Mouse (Mus musculus): ENCODE results near the gene E130114P18Rik. TPM values are rescaled to one million over a fixed set of nuclear protein-coding genes. Genes with fewer than 3 reads are reported as not detected.

The E130114P18Rik gene
- polyA plus RNA-seq, 1 experiment from 2014 or later = 1.6 TPM

DNA sequence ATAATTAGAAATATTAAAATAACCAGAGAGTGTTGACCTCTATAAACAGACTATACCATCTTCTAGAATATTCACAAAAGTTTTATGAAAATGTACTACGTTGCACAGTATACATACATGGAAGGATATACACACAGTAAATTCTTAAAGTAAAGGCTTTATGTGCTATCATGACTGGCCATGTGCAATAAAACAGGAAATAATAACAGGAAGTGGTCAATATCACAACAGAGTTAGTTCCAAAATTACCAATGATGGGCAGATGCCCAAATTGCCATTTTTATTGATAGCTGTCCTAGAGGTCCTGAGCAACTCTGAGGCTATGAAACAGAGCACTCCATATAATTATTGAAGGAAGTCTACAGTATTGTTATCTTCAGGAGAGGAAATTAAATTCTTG is 180.4 kb downstream of the E130114P18Rik start:
- Histone ChIP-seq H3K4me1 (replicated peaks; ENCODE audit: control insufficient read depth, insufficient read depth, low read length) (no peaks in the 10 kb centered on the region), H3K9me3 (ENCODE audit: control insufficient read depth) (no peaks in the 10 kb centered on the region), H3K36me3 (ENCODE audit: control insufficient read depth, insufficient read depth) (no peaks in the 10 kb centered on the region), H3K4me3 (ENCODE audit: low read depth, low read length) (no peak overlapping the region), H3K27ac (ENCODE audit: low read depth, low read length) (no peak overlapping the region), H3K4me2 (replicated peaks; ENCODE audit: low read depth) (no peak overlapping the region), H3K27me3 (replicated peaks; ENCODE audit: control insufficient read depth, insufficient read depth, low read length) (no peaks in the 10 kb centered on the region), H3K9ac (ENCODE audit: low read depth, low read length) (no peak overlapping the region)
- ATAC-seq = no peak
- WGBS = 91% methylated on average over 1 of the region's 1 CpGs
- no peak for TF ChIP-seq CTCF (IDR thresholded peaks at IDR 0.05; ENCODE audit: low read depth)

DNA sequence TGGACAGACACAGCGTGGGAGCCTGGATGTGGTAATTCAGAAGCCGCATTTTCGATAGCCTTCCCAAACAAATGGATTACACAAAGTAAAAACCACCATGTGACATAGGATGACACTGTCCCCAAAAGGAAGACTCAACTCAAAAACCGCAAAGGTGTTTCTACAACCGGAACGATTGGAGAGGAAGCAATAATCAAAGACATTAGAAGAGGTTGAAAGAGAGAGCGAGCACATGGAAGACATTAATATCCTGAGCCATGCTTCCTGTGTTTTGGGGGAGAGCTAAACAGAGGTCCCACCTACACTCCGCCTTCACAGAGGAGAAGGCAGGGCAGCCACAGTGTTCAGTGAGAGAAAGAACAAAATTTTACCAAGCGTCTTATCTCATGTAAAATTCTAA is 181.5 kb downstream of the E130114P18Rik start:
- no peaks in the 10 kb centered on the region for H3K27me3 ChIP-seq (replicated peaks; ENCODE audit: control insufficient read depth, insufficient read depth, low read length)
- 88% methylated on average over 9 of the region's 9 CpGs for WGBS
- H3K9me3 ChIP-seq (ENCODE audit: control insufficient read depth) = no peaks in the 10 kb centered on the region
- no peaks in the 10 kb centered on the region for H3K4me1 ChIP-seq (replicated peaks; ENCODE audit: control insufficient read depth, insufficient read depth, low read length)
- no peaks in the 10 kb centered on the region for H3K36me3 ChIP-seq (ENCODE audit: control insufficient read depth, insufficient read depth)
- no peak for TF ChIP-seq CTCF (IDR thresholded peaks at IDR 0.05; ENCODE audit: low read depth)
- no peak overlapping the region for H3K4me3 ChIP-seq (ENCODE audit: low read depth, low read length)
- H3K4me2 ChIP-seq (replicated peaks; ENCODE audit: low read depth) = no peak overlapping the region
- H3K9ac ChIP-seq (ENCODE audit: low read depth, low read length) = no peak overlapping the region
- H3K27ac ChIP-seq (ENCODE audit: low read depth, low read length) = no peak overlapping the region
- no peak for ATAC-seq

DNA sequence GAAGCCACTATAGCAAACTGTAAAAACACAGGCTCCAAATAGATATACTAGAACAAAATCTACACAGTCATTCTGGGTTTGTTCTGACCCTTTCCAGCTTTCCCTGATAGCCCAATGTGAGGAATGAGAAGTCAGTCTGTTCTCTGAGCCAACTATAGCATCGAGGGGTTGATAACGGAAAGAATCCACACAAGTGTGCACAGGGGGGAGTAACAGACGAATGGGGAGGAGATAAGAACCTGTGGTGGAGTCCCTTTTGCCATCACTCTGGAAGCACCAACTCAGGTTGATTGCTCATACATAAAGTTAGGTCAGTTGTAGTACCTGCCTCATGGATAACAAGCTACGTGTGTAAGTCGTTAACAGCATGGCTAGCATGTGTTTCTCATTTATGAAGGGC is 184.0 kb downstream of the E130114P18Rik start:
- Histone ChIP-seq H3K9ac (ENCODE audit: low read depth, low read length) (no peak overlapping the region), H3K4me1 (replicated peaks; ENCODE audit: control insufficient read depth, insufficient read depth, low read length) (no peaks in the 10 kb centered on the region), H3K4me2 (replicated peaks; ENCODE audit: low read depth) (no peak overlapping the region), H3K9me3 (ENCODE audit: control insufficient read depth) (no peaks in the 10 kb centered on the region), H3K4me3 (ENCODE audit: low read depth, low read length) (no peak overlapping the region), H3K27ac (ENCODE audit: low read depth, low read length) (no peak overlapping the region), H3K36me3 (ENCODE audit: control insufficient read depth, insufficient read depth) (no peaks in the 10 kb centered on the region), H3K27me3 (replicated peaks; ENCODE audit: control insufficient read depth, insufficient read depth, low read length) (no peaks in the 10 kb centered on the region)
- WGBS = 85% methylated on average over 5 of the region's 5 CpGs
- no peak for ATAC-seq
- no peak for TF ChIP-seq CTCF (IDR thresholded peaks at IDR 0.05; ENCODE audit: low read depth)

GRCm38 (mm10) chr4:97589790-97590189 is 188.1 kb downstream of the E130114P18Rik start:
- TF ChIP-seq CTCF (IDR thresholded peaks at IDR 0.05; ENCODE audit: low read depth) = no peak
- Histone ChIP-seq H3K4me2 (replicated peaks; ENCODE audit: low read depth) (no peak overlapping the region), H3K9me3 (ENCODE audit: control insufficient read depth) (no peaks in the 10 kb centered on the region), H3K27me3 (replicated peaks; ENCODE audit: control insufficient read depth, insufficient read depth, low read length) (no peaks in the 10 kb centered on the region), H3K4me3 (ENCODE audit: low read depth, low read length) (no peak overlapping the region), H3K4me1 (replicated peaks; ENCODE audit: control insufficient read depth, insufficient read depth, low read length) (no peaks in the 10 kb centered on the region), H3K27ac (ENCODE audit: low read depth, low read length) (no peak overlapping the region), H3K9ac (ENCODE audit: low read depth, low read length) (no peak overlapping the region), H3K36me3 (ENCODE audit: control insufficient read depth, insufficient read depth) (no peaks in the 10 kb centered on the region)
- 59% methylated on average over 1 of the region's 1 CpGs for WGBS
- no peak for ATAC-seq

DNA sequence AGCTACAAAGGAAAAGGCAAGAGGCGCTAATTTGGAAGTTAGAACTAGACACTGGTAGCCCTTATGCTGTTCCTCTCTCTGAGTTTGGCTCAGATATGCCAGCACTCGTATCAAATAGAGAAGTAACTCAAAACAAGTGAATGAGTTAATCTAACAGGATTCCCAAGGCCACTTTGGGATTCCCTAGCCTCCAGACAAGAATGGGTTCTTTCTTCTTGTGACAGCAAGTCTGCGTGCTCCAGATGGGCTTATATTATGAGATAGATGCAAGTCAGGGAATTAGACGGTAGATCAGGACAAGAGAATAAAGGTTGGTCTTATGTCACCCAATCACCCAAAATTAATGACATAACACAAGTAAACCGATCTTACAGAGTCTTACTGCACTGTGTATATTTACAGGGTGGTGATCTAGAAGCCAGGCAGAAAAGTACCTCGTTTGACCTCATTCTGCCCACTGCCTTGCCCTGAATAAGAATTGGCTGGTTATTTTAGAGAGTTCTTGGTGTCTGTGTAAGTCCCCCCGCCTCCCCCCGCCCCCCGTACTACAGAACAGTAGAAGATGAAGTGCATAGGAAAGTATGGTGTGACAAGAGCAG is 190.4 kb downstream of the E130114P18Rik start:
- no peak overlapping the region for H3K4me3 ChIP-seq (ENCODE audit: low read depth, low read length)
- H3K27me3 ChIP-seq (replicated peaks; ENCODE audit: control insufficient read depth, insufficient read depth, low read length) = no peaks in the 10 kb centered on the region
- no peaks in the 10 kb centered on the region for H3K4me1 ChIP-seq (replicated peaks; ENCODE audit: control insufficient read depth, insufficient read depth, low read length)
- no peak for TF ChIP-seq CTCF (IDR thresholded peaks at IDR 0.05; ENCODE audit: low read depth)
- ATAC-seq = no peak
- no peak overlapping the region for H3K27ac ChIP-seq (ENCODE audit: low read depth, low read length)
- H3K4me2 ChIP-seq (replicated peaks; ENCODE audit: low read depth) = no peak overlapping the region
- H3K9me3 ChIP-seq (ENCODE audit: control insufficient read depth) = no peaks in the 10 kb centered on the region
- 84% methylated on average over 9 of the region's 9 CpGs for whole genome bisulfite sequencing
- no peaks in the 10 kb centered on the region for H3K36me3 ChIP-seq (ENCODE audit: control insufficient read depth, insufficient read depth)
- H3K9ac ChIP-seq (ENCODE audit: low read depth, low read length) = no peak overlapping the region

DNA sequence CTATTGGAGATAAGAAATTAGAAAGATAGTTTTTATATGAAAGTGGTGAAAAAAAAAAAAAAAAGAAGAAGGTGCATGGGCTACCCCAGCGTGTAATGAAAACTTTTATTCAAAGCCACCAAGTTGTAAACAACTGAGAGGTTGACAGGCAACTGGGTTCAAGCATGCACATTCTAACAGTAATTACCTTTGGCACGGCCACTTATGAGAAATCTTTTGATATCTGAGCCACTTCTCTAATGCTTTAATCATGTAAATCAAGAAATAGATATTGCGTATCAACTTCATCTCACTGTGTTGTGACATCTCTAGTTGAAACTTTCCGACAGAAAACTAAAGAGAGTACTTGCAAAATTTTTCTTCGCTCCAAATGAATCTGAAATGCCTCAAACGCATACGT is 192.7 kb downstream of the E130114P18Rik start:
- Histone ChIP-seq H3K36me3 (ENCODE audit: control insufficient read depth, insufficient read depth) (no peaks in the 10 kb centered on the region), H3K4me3 (ENCODE audit: low read depth, low read length) (no peak overlapping the region), H3K4me2 (replicated peaks; ENCODE audit: low read depth) (no peak overlapping the region), H3K27me3 (replicated peaks; ENCODE audit: control insufficient read depth, insufficient read depth, low read length) (no peaks in the 10 kb centered on the region), H3K9me3 (ENCODE audit: control insufficient read depth) (no peaks in the 10 kb centered on the region), H3K27ac (ENCODE audit: low read depth, low read length) (no peak overlapping the region), H3K4me1 (replicated peaks; ENCODE audit: control insufficient read depth, insufficient read depth, low read length) (no peaks in the 10 kb centered on the region), H3K9ac (ENCODE audit: low read depth, low read length) (no peak overlapping the region)
- ATAC-seq = no peak
- no peak for TF ChIP-seq CTCF (IDR thresholded peaks at IDR 0.05; ENCODE audit: low read depth)
- WGBS = 90% methylated on average over 7 of the region's 7 CpGs
